Mouse (Mus musculus): ENCODE data around the gene Stox1.
"Not testable (repeated sequence)": the region's sequence is repeated elsewhere in the genome, so short reads cannot be mapped to it uniquely, and the experiment has no call there.

Stox1 gene

DNA sequence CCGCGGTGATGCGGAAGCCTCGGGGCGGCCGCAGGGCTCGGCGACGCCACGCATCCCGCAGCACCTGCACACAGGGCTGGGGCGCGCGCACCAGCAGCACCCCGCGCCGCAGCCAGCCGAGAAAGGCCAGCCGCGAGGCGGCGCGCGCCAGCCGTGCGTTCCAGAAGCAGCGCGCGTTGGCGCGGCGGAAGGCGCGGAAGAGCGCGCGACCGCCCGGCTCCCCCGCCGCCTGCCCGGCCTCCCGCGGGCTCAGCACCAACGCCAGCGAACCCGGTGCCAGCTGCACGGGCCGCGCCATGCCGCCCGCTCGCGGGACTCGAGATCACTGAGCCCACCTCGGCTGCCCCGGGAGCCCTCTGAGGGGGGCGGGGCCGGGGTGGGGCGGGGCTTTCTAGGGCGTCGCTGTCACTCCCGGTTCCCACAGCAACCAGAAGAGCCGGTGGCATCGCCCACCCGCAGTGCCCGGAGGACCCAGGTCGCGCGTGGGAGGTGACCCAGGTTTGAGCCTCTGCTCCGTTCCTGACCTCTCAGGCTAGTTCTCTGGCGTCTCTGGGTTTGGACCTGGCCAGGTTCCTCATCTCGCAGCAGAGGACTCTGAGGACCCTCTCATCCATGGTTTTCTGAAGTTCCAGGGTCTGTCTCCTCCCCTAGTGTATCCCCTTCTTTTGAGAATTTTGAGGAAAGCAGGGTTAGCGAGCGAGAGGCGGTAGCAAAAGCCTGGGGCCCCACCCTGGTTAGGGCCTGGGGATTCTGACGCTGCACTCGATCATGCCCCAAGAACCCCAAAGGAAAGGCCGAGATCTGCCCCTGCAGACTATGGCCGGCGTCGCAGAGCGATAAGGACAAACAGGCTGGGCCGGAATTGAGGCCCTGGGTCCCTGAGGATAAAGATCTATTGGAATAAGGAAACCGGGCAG is at the start of gene Stox1:
Gene Stox1 (minus strand): TSS at position 358 of the 917 bp plus-strand sequence.
- DNase-seq (ENCODE audit: extremely low spot score) = peak; percentile 78

DNA sequence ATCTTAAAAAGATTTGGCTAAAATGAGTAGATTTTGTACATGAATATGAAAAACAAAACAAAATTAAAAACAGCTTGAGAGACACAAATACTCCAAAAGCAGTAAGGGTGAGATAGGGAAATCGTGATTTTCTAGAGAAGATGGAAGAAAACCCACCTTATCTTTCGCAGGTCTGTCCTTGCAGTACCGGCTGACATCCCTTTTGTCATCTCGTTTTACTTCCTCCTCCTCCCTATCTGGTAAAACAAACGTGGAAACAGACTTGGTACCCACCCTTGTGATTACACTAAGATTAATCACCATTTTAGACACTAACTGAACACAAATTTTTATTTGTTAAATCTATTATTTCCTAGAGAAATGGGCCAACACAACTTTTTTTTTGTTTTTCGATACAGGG is 24.9 kb upstream of the Stox1 start:
- no peak for DNase-seq (ENCODE audit: extremely low spot score)

DNA sequence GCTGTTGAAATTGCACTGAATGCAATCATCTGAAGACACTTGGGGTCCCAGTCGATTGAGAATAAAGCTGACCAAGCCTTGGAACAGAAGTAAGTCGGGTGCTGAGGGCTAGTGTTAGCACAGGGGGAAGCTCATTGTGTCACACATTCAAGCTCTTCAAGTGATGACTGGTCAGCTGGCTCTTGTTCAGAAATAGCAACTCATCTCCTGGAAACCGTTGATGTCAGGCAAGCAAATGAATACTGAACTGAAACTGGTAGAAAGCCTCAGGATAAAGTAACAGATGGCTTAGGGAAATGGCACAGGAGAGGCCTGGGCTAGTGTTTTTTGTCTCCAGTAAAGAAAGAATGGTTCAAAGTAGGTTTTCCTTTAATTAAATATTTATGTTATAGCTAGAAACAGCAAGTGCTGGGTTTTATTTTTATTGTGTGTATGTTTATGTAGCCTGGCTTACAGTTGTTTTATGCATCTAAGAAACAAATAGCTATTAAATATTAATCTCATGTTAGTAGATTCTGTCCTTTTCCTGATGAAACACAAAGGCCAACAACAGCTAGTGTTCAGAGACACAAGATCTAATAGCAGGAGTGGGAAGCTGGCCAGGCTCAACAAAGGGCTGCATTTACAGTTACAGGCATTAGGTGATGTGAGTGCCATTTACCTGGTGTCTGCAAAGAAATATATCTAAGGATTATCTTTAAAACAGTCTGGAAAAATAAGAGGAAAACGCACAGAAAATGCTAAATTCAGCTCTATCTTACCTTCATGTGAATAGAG is 14.2 kb upstream of the Stox1 start:
- no peak for DNase-seq (ENCODE audit: extremely low spot score)

DNA sequence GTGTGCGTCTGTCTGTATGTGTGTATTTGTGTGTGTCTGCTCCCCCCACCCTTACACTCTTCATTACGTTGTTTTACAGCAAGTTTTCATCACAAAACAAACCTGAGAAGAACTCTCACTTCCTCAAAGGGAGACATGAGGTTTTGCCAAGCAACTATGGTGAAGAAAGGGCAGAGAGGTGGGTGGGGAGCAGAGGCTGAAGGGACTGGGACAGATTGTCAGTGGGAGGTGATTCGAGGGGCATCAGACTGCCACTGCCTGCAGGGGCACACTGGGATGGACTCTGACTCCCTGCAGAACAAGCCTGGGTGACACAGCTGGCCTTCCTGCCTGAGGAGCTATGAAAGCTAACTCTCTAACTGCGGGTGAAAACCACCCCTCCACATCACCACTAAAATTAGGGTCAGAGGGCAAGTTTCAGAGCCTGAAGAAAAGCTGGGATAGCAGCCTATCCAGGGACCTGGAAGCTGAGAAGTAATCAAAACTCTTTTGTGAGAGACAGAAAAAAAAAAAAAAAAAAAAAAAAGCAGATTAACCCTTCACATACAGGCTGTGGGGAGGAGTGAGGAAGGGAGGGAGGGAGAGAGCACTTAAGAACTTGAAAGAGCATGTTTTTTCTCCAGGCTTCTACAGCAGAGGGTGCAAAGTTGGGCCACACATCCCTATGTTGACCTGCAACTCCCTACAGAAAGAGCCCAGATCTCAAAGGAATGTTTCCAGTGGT is 11.2 kb upstream of the Stox1 start:
- DNase-seq (ENCODE audit: extremely low spot score) = no peak

DNA sequence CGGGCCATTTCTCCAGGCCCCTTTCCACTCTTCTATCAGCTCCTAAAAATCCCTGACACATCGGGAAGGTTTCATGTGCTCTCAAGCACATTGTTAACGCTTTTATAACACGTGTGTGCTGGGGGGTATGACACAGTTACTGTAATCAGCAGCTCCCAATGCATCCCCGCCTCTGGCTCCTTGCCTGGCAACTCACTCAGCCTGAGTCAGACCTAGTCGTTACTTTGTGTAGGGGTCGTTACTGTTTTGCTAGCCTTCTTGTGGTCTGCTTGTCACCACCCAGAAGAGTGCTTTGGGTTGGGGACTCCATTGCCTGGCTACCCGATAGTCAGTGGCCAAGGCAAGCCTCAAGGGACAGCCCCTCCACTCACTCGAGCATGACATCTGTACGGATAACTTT is 4.9 kb upstream of the Stox1 start:
- DNase-seq (ENCODE audit: extremely low spot score) = no peak

DNA sequence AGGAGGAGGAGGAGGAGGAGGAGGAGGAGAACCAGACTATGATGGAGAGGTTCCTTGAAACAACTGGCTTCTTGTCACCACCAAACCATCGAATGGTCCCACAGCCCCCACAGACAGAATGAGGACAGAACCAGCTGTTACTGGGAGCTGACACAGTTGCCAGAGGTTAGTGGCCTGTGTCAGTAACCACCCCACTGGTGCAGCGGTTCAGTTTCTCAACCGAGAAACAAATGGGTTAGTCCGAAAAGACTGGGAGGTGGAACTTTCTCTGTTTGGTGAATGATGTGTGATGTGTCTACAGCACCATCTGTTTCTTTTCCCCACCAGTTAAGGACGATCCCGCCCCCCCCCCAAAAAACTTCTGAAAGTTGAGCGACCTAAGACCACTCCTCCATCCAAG is 992 bp downstream of the Stox1 start:
- no peak for DNase-seq (ENCODE audit: extremely low spot score)

DNA sequence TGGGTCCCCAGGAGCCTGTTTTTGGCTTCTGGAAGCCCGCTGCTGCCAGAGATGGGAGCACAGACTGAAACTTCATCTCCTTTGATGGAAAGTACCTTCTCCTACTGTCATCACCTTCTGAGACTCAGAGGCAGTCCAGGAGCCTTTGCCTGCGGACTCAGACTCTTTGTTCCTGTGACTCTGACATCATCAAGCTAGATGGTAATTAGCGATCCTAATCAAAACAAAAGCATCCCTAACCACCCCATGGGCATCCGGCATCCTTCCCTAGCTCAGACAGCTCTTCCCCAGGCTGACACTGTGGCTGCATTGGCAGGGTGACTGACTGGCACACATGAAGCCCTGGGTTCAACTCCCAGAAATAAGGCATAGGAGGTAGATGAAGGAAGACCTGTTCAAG is 3.2 kb downstream of the Stox1 start:
- no peak for DNase-seq (ENCODE audit: extremely low spot score)

DNA sequence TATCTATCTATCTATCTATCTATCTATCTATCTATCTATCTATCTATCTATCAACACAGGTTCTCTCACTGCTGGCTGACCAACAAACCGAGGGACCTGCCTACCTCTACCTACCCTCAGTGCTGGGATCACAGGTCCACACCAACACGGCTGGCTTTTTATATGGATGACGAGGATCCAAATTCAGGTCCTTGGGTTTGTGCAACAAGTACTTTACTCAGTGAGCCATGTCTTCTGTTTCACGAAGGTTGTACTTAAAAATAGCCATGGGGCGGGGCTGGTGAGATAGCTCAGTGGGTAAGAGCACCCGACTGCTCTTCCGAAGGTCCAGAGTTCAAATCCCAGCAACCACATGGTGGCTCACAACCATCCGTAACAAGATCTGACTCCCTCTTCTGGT is 5.4 kb downstream of the Stox1 start:
- not testable (repeated sequence) for DNase-seq (ENCODE audit: extremely low spot score)

DNA sequence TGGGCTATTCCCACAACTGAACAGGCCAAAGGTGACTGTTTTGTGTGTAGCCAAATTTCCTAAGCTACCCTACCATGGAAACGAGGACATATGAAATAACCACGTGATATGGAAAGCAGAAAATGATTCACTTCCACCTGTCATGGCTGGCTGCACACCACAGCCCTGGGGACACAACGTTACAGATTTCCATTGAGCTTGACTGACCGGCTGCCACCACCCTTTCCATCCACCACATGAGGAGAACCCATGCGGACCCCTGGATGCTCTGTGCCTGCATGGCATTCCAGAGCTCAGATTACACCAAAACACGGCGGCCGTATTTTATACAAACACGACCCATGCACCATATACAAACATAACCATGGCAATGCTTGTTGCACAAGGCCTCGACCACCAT is 12.5 kb downstream of the Stox1 start:
- no peak for DNase-seq (ENCODE audit: extremely low spot score)

DNA sequence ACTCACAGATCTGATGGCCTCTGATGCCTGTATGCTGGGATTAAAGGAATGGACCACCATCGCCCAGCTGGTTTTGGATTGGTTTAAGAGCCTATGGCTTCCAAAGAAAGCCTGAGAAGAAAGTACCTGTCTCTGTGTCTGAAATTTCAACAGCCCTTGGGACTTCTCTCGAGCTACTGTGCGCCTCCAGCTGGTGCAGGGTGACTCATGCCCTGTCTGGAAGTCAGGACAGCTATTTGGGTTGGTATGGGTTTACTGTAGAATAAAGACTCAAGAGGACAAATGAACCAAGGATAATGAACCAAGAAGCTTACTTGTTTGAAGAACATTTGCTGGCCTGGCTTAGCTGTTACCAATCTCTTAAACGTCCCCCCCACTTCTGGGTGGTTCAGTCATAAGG is 22.3 kb downstream of the Stox1 start:
- DNase-seq (ENCODE audit: extremely low spot score) = no peak

DNA sequence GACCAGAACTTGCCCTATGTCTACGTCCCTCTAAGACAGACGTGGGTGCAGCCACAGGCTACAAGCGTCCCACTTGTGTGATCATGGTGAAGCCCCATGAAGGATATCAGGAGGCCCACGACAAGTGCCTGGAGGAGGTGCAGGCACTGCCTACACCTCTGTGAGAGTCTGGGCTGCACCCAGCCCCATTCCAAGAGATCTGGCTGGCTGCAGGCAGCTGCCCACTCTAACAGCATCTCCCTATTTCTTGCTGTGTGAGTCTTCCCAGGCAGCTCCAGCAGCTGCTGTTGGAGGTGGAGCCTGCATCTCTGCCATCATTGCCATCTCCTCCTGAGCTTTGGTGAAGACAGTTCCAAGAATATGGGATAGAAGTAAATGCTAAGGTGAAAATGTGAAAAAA is 23.5 kb downstream of the Stox1 start:
- DNase-seq (ENCODE audit: extremely low spot score) = no peak

DNA sequence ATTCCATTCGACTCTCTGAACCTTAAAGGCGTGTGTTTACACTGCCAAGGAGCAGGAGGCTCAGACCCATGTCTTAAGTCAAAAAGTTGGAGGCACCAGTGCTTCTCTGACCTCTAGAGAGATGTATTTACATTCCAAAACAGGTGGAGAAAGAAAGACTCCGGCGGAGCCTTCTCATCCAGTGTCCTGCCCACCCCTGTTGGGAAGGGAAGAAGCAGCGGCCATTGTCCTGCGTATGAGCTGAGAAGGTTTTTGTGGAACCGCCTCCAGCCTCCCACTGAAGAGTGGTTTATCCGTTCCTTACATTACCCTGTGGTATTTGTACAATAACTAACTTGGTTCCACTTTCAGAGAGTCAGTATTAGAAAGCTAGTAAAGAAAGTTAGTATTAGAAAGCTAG is 33.2 kb downstream of the Stox1 start:
- DNase-seq (ENCODE audit: extremely low spot score) = no peak

DNA sequence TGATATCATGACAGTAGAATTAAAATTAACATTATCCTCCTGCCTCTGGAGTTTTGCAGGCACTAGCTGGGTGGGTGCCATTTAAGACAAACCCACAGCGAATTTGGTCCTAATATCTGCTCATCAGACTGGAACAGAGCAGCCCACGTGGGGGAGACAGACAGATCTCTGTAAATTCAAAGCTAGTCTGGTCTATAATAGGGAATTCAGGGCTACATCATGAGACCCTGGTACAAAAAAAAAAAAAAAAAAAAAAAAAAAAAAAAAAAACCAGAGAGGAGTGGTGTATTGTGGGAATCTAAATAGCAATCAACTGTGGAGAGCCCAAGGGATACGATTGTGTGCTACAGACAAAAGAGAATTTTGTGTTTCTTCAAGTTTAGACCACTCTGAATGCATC is 33.7 kb downstream of the Stox1 start:
- no peak for DNase-seq (ENCODE audit: extremely low spot score)

DNA sequence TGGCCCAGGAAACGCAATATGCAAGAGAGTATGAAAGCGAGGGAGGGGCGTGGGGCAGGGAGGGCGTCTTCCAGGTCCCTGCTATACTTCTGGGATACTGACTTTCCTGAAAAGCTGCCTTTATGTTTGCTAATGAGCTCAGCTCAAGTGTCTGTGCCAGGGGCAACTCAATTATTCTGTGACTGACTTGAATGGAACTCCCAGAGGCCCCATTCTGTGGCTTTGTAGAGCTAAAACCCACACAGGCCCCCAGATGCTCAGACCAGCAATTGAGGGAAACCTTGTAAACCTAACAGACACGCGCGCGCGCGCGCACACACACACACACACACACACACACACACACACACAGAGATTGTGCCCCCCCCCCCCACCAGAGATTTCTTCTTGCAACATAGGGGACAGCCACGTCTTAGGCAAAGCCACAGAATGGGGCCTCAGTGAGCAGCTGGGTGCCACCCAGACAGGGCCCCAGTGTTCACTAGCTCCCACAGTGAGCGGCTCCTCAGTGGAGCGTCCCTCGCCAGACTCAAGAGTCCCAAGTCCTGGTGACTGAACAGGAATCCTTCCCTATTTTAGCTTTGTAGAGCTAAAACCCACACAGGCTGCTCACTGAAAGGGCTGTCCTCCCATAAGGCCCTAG is 38.8 kb downstream of the Stox1 start:
- peak; percentile 44 for DNase-seq (ENCODE audit: extremely low spot score)

DNA sequence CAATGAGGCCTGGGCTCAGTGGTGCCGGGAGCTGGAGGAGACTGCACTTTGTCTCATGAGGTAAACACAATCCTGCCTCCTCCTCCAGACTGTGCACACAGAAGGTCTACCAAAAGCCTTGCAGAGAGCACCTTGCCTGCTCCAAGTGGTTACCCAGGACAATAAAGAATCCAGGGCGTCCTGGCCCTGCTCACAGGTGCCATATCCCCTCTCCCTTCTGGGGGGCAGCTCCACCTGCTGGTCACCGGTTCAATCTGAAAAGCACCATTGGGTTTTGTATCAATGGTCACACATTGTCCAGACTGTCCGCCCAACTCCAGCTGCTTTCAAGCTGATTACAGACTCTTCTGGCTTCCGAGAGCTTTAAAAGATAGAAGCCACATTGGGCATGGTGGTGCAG is 42.9 kb downstream of the Stox1 start:
- DNase-seq (ENCODE audit: extremely low spot score) = peak; percentile 19

DNA sequence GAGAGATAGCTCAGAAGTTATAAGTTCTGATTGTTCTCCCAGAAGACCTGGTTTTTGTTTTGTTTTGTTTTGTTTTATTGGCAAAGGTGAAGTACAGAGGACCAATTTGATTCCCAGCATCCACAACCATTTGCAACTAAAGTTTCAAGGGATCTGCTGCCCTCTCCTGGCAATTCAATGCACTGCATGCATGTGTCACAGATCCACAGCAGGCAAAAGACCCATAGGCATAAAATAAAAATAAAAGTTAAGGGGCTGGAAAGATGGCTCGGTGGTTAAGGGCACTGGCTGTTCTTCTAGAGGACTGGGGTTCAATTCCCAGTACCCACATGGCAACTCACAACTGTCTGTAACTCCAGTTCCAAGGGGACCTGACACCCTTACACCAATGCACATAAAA is 46.1 kb downstream of the Stox1 start:
- no peak for DNase-seq (ENCODE audit: extremely low spot score)

DNA sequence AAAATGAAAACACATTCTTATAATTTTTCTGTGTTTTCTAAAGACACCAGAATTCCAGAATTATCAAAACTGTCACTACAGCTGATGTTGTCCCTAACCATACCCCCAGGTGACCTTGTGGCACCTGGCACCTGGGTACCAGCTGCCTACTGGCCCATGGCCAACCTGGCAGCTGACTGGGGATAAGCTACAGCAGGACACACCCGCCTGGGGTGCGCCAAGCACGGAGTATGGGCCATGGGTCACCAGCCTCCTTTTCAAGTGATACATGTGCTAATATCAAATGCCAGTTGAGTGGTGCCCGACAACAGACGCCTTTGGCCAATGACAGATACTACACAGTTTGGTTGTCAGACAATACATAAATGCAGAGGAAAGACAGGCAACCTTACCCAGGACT is 48.6 kb downstream of the Stox1 start:
- no peak for DNase-seq (ENCODE audit: extremely low spot score)

DNA sequence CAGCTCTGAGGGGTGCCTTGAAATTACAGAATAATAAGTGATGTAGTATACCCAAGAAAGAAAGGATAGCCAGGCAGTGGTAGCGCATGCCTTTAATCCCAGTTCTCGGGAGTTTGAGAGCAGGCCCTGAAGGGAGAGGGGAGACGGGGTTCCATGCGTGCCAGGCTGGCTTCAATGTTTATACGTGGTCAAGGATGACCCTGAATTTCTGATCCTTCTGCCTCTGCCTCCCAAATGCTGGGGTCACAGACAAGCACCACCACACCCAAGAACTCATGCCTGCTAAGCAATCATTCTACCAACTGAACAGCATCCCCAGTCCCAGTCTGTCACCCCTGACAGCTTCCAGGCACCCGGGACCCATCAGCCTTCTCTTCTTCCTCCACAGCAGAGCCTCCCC is 49.7 kb downstream of the Stox1 start:
- no peak for DNase-seq (ENCODE audit: extremely low spot score)

DNA sequence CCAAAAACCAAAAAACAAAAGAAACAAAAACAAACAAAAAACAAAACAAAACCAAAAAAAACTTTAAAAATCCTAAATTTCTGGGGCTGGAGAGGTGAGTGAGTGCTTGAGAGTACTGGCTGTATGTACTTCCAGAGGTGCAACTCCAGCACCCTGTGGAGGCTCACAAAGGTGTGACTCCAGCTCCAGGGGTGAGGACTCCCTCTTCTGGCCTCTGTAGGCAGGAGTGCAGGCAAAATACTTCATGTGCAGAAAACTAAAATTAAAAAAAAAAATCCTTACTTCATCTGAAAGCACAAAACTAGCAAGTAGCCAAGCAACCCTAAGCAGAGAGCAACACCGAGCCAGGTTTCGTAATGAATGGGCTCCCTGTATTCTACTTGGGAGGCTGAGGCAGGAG is 53.6 kb downstream of the Stox1 start:
- DNase-seq (ENCODE audit: extremely low spot score) = no peak

DNA sequence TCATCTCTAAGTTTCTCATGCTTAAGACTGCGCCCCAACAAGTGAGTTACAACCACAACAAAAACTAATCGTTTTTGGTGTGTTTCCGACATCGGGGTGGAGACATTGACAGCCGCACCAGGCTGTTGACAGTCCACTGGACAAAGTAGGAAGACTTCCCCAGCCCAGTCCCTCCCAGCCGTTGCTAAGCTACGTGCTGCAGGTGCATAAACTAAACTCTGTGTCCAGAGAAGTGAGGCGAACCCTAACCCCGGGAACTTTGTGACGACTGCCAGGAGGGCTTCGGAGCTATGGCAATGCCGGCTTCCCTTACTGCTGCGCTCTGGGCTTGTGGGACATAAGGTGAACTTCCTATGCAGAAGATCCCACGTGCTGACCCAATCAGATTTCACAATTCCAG is 56.7 kb downstream of the Stox1 start:
- DNase-seq (ENCODE audit: extremely low spot score) = no peak

DNA sequence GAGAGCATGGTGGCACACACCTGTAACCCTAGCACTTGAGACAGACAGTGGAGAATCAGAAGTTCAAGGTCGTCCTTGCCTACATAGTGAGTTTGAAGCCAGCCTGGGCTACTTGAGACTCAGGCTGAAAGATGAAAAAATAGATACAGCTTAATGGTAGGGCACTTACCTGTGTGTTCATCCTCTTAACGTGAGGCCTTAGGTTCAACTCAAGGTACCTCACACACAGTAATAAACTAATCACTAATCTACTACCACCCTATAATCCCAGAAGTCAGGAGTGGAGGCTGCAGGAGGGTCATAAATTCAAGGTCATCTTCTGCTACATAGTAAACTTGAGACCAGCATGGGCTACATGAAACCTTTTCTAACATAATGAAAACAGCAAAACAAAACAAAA is 57.5 kb downstream of the Stox1 start:
- no peak for DNase-seq (ENCODE audit: extremely low spot score)

DNA sequence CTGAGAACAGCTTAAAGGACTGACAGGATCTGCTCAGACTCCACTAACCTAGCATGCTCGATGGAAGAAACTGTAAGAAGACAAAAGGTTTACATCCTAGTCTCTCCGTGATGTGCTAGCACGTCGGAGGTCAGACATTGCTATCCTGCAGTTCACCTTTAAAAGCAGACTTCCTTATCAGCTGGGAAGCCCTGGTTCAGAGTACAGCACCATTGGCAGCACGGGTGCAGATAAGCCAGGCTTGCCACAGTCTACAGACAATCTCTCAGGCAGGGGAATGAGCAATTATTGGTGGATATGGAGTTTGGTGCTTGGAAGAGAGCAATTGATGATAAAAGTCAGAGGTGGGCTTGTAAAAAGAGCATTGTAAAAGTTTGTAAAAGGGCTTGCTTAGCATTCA is 57.9 kb downstream of the Stox1 start:
- DNase-seq (ENCODE audit: extremely low spot score) = no peak

Measured in embryo, embryonic 9.5 days (tissue).